Mouse (Mus musculus) forebrain, postnatal 0 days (tissue): ENCODE measurements at regions not wholly inside any gene's neighbourhood (a gene's known extent, or its start where the extent isn't known, plus 50 kb on each side); places are given as distances from the start of the nearest gene placed in this dataset.
A peak's percentile ranks its signal among the peaks of the same experiment; 100 is the strongest.

Source experiments
- ATAC-seq: fragments of 200-750 bp; cut with Nextera tagmentation; 2 replicates; pipeline ENCODE4 v1.8.0; 2017; ENCODE audit warnings: mild to moderate bottlenecking, moderate library complexity
- DNase-seq: peaks from one replicate; pipeline ENCODE4 v3.0.0-alpha.2; 2015
- H3K27ac ChIP-seq: fragments of 300-500 bp; sonication (generic); 2 replicates; pipeline ENCODE4 v1.5.1; 2014; ENCODE audit warnings: low read depth, mild to moderate bottlenecking, antibody characterized with exemption, low read length, moderate library complexity, mixed read lengths
- H3K27me3 ChIP-seq: fragments of 300-500 bp; sonication (generic); 2 replicates; pipeline ENCODE4 v1.6.1; 2014; ENCODE audit warnings: mild to moderate bottlenecking, low read length, mixed read lengths; ENCODE audit not compliant: insufficient read depth
- H3K36me3 ChIP-seq: fragments of 300-500 bp; sonication (generic); 2 replicates; pipeline ENCODE4 v1.6.1; 2014; ENCODE audit warnings: mild to moderate bottlenecking, moderate library complexity; ENCODE audit not compliant: insufficient read depth
- H3K4me1 ChIP-seq: fragments of 300-500 bp; sonication (generic); 2 replicates; pipeline ENCODE4 v1.6.1; 2014; ENCODE audit warnings: antibody characterized with exemption; ENCODE audit not compliant: insufficient read depth
- H3K4me2 ChIP-seq: fragments of 300-500 bp; sonication (generic); 2 replicates; pipeline ENCODE4 v1.6.1; 2014; ENCODE audit warnings: low read depth, mild to moderate bottlenecking, moderate library complexity
- H3K4me3 ChIP-seq: fragments of 300-500 bp; sonication (generic); 2 replicates; pipeline ENCODE4 v1.5.1; 2014; ENCODE audit warnings: low read depth, low read length, mixed read lengths
- H3K9ac ChIP-seq: fragments of 300-500 bp; sonication (generic); 2 replicates; pipeline ENCODE4 v1.6.1; 2014; ENCODE audit warnings: mild to moderate bottlenecking
- H3K9me3 ChIP-seq: fragments of 300-500 bp; sonication (generic); 2 replicates; pipeline ENCODE4 v1.6.1; 2016; ENCODE audit warnings: low read length
- CTCF ChIP-seq: sonication (generic); IDR thresholded peaks from 2 replicates; pipeline ENCODE4 v1.5.1; 2016; ENCODE audit warnings: antibody characterized with exemption, control low read depth, low read depth
- WGBS: fragments of 180-500 bp; shearing (Covaris S2); extraction: QIAGEN DNeasy Blood & Tissue Kit; methylation state at CpG from one replicate; pipeline ENCODE4 v1.1.7; 2014; 5-methylcytosine and 5-hydroxymethylcytosine counted together

GRCm38 (mm10) chr16:84318091-84318490 lies 196.8 kb upstream of the A730009L09Rik start:
- H3K4me3 ChIP-seq, result no peak overlapping the region
- no peaks in the 10 kb centered on the region for H3K9me3 ChIP-seq
- TF ChIP-seq CTCF, result no peak
- no peaks in the 10 kb centered on the region for H3K36me3 ChIP-seq
- DNase-seq (no peak), ATAC-seq (no peak)
- no peak overlapping the region for H3K9ac ChIP-seq
- WGBS, result 96% methylated on average over 1 of the region's 1 CpGs
- H3K4me2 ChIP-seq, result no peak overlapping the region
- H3K4me1 ChIP-seq, result no peaks in the 10 kb centered on the region
- H3K27me3 ChIP-seq, result no peaks in the 10 kb centered on the region
- H3K27ac ChIP-seq, result no peak overlapping the region

GRCm38 (mm10) chr16:84321569-84321968 lies 193.4 kb upstream of the A730009L09Rik start:
- H3K27ac ChIP-seq, result no peak overlapping the region
- 60% methylated on average over 2 of the region's 2 CpGs for WGBS
- DNase-seq, result no peak

GRCm38 (mm10) chr16:84330293-84330692 lies 184.6 kb upstream of the A730009L09Rik start:
- H3K4me2 ChIP-seq, result no peak overlapping the region
- H3K4me3 ChIP-seq, result no peak overlapping the region
- no peak for ATAC-seq
- H3K9ac ChIP-seq, result no peak overlapping the region
- 92% methylated on average over 3 of the region's 3 CpGs for WGBS
- H3K27me3 ChIP-seq, result no peaks in the 10 kb centered on the region
- H3K36me3 ChIP-seq, result no peaks in the 10 kb centered on the region
- no peak for TF ChIP-seq CTCF
- DNase-seq, result no peak
- no peaks in the 10 kb centered on the region for H3K4me1 ChIP-seq
- no peaks in the 10 kb centered on the region for H3K9me3 ChIP-seq
- no peak overlapping the region for H3K27ac ChIP-seq

More at GRCm38 (mm10) chr16:84321569-84321968, 193.4 kb upstream of the A730009L09Rik start:
- Histone ChIP-seq H3K4me3 (no peak overlapping the region), H3K4me1 (no peaks in the 10 kb centered on the region), H3K9me3 (no peaks in the 10 kb centered on the region), H3K9ac (no peak overlapping the region), H3K4me2 (no peak overlapping the region), H3K36me3 (no peaks in the 10 kb centered on the region), H3K27me3 (no peaks in the 10 kb centered on the region)
- no peak for TF ChIP-seq CTCF
- ATAC-seq, result no peak

- DNase-seq, result no peak
- Histone ChIP-seq H3K36me3 (no peaks in the 10 kb centered on the region), H3K27me3 (no peaks in the 10 kb centered on the region), H3K9me3 (no peaks in the 10 kb centered on the region), H3K9ac (no peak overlapping the region), H3K4me3 (no peak overlapping the region), H3K4me1 (no peaks in the 10 kb centered on the region), H3K4me2 (no peak overlapping the region), H3K27ac (no peak overlapping the region)
- 54% methylated on average over 4 of the region's 4 CpGs for WGBS
- no peak for ATAC-seq
- TF ChIP-seq CTCF, result no peak
These were observed 168.8 kb upstream of the A730009L09Rik start for GRCm38 (mm10) chr16:84346089-84346488.

- Histone ChIP-seq H3K4me3 (no peak overlapping the region), H3K4me2 (no peak overlapping the region), H3K9me3 (no peaks in the 10 kb centered on the region), H3K27ac (no peak overlapping the region), H3K9ac (no peak overlapping the region), H3K36me3 (no peaks in the 10 kb centered on the region), H3K27me3 (no peaks in the 10 kb centered on the region), H3K4me1 (no peaks in the 10 kb centered on the region)
- 84% methylated on average over 5 of the region's 5 CpGs for WGBS
- ATAC-seq (no peak), DNase-seq (no peak)
- TF ChIP-seq CTCF, result no peak
These were observed 159.8 kb upstream of the A730009L09Rik start for GRCm38 (mm10) chr16:84355118-84355517.

- no peak overlapping the region for H3K4me2 ChIP-seq
- no peak for DNase-seq
These were observed 149.0 kb upstream of the A730009L09Rik start for GRCm38 (mm10) chr16:84365969-84366368.

GRCm38 (mm10) chr16:84368928-84369682 lies 145.8 kb upstream of the A730009L09Rik start:
- Histone ChIP-seq H3K4me3 (no peak overlapping the region), H3K27me3 (no peaks in the 10 kb centered on the region), H3K9ac (no peak overlapping the region), H3K27ac (no peak overlapping the region), H3K4me2 (no peak overlapping the region), H3K4me1 (no peaks in the 10 kb centered on the region), H3K36me3 (no peaks in the 10 kb centered on the region), H3K9me3 (no peaks in the 10 kb centered on the region)
- ATAC-seq, result no peak
- WGBS, result 36% methylated on average over 9 of the region's 9 CpGs
- DNase-seq, result peak; percentile 2
- no peak for TF ChIP-seq CTCF

More at GRCm38 (mm10) chr16:84365969-84366368, 149.0 kb upstream of the A730009L09Rik start:
- TF ChIP-seq CTCF, result no peak
- H3K27ac ChIP-seq, result no peak overlapping the region
- no peak overlapping the region for H3K9ac ChIP-seq
- ATAC-seq, result no peak
- no peaks in the 10 kb centered on the region for H3K36me3 ChIP-seq
- H3K4me3 ChIP-seq, result no peak overlapping the region
- 51% methylated on average over 6 of the region's 6 CpGs for WGBS
- no peaks in the 10 kb centered on the region for H3K4me1 ChIP-seq
- H3K9me3 ChIP-seq, result no peaks in the 10 kb centered on the region
- no peaks in the 10 kb centered on the region for H3K27me3 ChIP-seq
